Mouse (Mus musculus): ENCODE measurements at regions not wholly inside any gene's neighbourhood (a gene's known extent, or its start where the extent isn't known, plus 50 kb on each side); places are given as distances from the start of the nearest gene placed in this dataset.

DNA sequence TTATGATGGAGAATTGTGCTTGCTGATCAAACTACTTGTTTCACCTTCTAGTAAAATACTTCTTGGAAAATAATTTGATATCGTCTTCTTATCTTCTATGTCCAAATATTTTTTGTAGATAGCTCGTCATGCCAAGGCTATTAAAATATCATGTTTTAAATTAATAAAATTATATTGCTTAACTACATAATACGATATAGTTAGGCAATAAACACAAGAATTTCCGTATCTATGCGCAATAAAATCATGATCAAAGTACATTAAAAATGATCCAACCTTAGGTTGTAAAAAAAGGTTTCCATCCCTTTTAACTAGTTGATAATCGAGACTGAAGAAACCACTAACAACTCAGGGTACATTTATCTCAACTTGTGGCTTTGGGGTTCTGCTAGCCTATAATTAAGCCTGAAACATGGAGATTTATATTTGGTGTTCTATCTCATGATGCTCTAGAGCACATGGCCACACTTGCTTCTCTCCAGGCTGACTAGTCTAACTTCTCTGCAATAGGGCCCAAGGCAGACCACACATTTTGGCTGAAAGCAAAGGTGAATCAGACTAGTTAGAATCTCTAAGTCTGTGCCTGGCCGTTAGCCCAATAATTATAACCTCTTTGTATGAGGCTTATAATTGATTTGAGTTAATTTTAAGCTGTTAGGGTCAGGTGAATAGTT is 314.5 kb downstream of the Plod2 start:
- DNase-seq (ENCODE audit: low read depth, low spot score) = no peak

DNA sequence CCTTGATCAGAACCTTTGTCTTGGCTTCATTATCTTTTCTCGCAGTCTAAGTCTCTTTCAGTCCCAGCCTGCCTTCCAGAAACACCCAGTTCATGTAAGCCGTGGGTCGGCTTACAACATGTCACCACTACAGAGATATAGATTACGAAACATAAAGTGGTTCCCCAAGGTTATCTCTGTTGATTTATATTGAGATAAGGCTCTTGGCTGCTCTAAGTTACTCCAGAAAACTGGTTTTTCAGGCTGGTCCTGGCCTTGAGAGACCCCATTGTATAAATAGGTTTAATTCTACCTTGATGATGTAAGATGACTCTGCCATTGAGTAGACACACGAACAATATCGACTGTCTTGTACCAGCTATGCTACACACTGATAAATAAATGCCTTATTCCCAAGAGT is 323.8 kb downstream of the Plod2 start:
- no peak for DNase-seq (ENCODE audit: low read depth, low spot score)

DNA sequence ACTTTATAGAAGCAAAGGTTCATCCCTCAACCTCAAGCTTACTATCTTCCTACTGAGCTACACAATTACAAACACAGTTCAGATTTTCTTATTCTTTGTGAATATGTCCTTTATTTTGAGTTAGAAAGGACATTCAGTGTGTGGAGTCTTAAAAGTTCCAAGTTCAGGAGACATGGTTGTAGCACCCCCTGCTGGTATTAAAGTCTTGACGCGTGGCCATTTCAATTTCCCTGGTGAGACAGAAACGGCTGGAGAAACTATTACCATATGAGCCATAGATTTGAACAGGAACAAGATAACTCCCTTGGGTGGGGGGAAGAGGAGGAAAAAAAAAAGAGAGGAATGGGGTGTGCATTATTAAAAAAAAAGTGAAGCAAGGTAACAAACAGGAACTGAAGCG is 336.6 kb downstream of the Plod2 start:
- no peak for DNase-seq (ENCODE audit: low read depth, low spot score)

DNA sequence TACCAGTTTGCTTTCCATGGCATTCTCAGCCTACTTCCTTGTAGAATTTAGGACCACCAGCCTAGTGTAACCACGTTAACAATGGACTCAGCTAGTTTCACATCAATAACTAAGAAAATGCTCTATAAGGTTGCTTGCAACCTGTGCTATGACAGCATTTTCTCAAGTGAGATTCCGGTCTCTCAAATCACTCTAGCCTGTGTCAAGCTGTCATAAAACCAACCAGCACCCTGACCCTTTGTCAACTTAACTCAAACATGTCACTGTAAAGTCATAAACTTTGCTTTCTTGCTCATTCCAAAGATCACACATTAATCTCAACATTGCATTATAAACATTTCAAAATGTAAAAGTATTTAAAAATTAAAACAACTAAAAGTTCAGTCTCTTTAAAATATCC is 337.8 kb downstream of the Plod2 start:
- no peak for DNase-seq (ENCODE audit: low read depth, low spot score)

DNA sequence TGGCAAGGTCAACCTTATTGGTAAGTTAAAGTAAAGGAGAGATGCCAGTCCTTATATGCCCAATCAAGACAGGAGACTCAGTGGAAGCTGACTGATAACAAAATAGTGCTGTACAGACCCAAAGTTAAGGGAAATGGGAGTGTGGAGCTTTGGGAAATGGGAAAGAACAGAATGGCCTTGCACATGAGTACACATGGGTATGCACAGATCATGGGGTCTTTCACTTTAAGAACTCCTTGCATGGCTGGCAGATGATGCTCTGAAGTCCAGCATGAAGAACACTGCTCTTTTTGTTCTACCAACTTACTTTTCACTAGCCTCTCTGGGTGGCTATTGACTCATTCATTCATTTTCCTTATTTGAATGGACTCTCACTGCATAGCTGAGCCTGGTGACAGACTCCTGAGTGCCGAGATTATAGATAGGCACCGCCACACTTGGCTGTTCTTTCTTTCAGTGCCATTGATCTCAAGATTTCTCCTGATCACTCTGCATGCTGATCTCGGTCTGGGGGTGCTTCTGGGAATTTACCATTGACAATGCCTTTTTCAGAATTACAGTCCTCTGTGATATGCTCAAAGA is 340.3 kb downstream of the Plod2 start:
- DNase-seq (ENCODE audit: low read depth, low spot score) = no peak

DNA sequence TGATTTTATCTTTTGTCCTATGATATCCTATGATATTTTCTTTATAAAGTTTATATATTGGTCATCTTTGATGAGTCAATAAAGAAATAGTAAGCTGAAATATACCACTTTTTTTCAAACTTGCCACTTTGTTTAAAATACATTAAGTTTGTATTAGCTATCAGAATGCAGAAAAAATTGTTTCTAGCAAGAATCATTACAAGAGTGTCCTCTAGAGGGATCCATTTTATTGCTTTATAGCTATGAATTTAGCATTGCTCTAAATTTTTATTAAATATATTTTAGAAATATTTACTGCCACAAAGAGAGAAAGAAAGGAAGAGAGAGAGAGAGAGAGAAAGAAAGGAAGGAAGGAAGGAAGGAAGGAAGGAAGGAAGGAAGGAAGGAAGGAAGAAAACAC is 348.0 kb downstream of the Plod2 start:
- no peak for DNase-seq (ENCODE audit: low read depth, low spot score)

DNA sequence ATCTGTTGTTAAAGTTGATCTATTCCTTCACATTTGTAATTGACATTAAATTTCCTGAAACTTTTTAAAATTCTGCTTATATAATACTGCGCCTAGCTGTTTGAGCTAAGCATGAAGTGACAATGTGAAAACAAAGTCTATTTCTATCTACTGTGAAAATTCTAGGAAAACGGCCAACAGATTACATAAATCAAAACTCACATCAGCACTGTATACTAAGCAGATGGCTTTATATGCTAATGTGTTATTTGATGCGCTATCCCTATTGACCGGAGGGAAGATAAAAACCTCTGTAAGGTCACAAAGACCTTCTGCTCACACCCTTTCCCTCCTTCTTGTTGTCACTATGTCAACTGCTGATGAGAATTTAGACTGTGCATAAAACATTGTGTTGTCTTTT is 357.7 kb downstream of the Plod2 start:
- no peak for DNase-seq (ENCODE audit: low read depth, low spot score)

DNA sequence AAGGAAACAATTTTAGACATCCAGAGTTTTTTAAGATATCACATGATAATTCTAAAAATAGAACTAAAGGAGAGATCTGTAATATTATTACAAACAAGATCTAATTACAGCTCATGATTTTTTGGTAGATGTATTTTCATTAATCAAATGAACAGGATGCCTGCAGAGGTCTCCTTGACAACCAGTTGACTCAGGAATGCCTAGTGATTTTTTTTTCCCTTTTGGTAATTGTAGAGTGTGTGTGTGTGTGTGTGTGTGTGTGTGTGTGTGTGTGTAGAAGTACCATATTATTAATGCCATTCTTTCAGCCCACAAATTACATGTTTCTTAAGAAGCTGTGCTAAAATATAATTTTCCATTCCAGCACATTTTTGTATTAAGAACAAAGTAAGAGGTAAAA is 365.1 kb downstream of the Plod2 start:
- DNase-seq (ENCODE audit: low read depth, low spot score) = no peak

DNA sequence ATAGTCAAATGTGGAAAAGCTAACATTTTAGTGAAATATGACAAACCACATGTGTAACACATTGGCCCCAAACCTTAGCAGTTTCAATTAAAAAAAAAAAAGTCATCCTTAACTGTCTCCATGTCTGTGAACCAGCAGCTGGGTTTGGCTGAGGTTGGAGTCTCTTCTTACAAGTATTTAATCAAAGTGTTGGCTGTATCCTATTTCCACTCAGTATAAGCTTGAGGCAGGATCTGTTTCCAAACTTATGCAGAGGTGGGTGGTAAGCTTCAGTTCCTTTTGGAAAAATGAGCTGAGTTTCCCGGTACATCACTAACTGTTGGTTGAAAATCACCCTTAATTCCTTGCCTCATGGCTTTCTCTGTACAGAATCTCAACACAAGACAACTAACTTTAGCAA is 377.4 kb downstream of the Plod2 start:
- no peak for DNase-seq (ENCODE audit: low read depth, low spot score)

DNA sequence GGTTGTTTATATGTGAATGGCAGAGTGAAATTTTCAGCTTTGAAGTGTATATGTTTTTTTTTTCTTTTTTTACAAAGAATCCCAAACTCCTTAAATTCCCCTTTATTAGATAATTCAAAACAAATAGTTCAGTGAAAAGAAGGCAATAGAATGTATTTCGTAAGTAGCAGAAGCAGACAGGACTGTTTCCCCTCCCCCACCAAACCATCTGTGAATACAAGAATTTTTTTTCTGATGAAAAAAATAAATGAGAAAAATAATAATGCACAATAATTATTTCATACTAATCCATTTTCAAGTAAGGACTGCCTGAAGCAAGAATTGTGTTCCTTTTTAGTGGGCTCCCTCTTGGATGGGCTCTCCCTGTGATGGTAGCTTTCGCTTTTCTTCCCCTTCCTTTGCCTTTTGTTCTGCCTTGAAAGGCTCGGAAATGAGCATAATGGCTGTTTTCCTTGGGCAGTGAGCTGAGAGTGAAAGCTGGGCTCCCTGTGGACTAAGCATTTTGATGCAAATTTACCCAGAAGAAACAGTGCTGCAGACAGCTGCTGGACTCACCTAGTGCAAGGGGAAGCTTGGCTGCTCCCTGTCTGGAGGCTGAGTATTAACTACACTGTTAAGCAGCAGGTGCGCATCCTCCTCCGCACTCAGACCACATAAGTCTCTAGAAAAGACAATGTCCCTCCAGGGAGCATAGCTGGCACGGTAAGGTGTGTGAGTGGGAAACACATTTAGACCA is 388.4 kb downstream of the Plod2 start:
- peak; percentile 42 for DNase-seq (ENCODE audit: low read depth, low spot score)

DNA sequence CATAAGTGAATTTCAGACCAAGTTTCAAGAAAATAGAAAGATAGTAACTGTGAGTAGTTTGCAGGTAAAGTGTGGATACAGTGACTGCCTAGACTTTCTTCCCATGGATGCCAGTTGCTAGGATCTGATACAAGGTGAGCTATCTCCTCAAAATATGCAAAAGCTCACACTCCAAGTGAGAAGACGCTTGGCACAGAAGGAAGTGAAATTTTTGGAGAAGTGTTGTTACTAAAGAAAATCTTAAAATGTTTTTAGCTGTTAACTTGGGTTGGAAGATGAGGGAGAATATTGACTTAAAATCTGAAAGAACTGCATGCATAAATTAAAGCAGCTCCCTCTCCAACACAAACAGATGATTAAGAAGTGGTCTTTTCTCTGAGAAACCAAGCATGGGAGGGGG is 395.8 kb downstream of the Plod2 start:
- DNase-seq (ENCODE audit: low read depth, low spot score) = no peak

DNA sequence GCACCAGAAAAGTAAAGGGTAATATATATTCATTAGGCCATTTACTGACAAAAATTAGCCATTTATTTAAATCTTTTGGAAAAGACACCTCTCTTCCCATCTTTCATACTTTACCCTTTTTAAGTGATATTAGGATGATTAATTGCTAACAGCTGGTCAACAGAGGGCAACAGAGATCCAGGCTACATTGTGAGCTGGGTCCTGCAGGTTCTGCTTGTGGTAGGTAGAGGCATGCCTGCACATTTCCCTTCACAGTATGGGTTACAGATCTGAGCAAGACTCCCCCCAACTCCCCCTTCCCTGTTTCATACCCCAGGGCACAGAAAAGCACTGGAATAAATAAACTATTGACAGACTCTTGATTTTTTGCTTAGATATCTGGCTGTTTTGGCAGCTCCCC is 408.1 kb downstream of the Plod2 start:
- DNase-seq (ENCODE audit: low read depth, low spot score) = no peak

DNA sequence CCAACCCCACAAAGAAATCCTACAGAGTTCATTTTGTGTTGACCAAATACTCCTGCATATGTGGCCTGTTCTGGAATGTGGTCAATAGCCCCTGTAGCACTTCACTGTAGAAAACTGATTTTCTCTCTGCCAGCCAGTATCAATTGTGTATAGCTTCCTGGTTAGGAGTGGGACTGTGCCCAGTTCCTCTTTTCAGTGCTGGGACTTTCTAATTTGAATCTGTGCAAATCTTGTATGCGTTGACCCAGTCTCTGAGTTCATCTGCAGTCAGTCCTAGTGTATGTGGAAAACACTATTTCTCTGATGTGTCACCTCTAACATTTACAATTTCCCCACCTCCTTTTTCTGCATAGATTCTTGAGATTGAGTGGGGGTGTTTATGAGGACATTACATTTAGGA is 421.3 kb downstream of the Plod2 start:
- no peak for DNase-seq (ENCODE audit: low read depth, low spot score)

DNA sequence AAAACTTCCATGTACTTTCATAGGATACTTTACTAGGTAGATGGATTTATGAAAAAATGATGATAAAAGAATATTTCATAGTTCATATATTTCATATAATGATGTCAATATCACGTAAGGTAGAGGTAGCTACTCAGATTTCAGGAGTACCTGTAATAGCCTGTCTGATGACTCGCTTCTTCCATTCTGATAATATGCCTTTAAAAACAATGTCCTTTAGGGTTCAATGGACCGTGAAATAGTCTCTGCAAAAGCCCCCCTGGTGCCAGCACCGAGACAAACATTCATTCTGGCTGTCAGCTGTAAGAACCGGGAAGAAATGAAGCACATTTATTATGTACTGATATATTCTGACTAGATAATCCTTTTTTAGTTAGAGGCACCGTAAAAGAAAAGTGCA is 449.7 kb downstream of the Plod2 start:
- no peak for DNase-seq (ENCODE audit: low read depth, low spot score)

DNA sequence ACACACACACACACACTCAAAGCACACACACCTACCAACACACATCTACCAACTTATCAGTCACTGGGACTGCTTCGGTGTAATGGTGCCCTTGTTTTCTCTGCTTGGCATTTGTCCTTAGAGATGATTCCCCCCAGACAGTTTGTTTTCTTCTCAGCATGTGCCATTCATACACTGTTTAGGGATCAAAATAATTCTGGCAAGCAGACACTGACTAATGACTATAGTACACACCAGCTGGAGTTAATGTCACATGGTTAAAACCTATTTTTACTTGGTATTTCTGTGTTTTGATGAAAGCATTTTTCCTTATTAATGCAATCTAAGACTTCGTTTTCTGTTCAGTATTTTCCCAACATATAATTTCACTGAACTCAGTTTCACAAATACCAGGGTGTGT is 454.1 kb downstream of the Plod2 start:
- no peak for DNase-seq (ENCODE audit: low read depth, low spot score)

DNA sequence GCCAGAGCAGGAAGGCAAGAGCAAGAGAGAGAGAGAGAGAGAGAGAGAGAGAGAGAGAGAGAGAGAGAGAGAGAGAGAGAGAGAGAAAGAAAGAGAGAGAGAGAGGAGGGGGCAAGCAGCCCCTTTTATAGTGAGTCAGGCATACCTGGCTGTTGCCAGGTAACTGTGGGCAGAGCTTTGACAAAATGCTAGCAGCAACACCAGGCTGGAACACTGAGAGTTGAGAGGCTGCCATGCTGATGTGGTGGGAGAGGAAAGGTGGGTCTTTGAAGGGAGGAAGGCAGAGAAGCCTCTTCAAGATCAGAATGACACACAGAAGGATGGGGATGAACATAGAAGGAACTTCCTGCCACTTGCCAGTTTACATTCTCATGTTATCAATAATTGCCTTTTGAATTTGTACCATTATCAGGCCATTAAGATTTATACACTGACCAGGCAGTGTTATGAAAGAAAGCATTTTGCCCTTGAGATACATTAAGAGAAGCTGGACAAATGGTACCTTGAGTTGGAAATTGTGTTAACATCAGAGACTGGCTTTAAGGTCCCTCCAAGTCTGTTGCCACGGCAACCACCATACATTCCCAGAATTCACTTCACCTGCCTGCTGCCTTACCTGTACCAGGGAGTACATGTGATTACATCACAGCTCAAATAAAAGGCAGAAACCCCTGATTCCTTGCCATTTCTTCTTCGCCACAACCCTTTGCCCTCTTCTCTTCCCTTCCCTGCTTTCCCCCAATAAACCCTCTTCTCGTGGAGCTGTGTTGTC is 463.3 kb downstream of the Plod2 start:
- DNase-seq (ENCODE audit: low read depth, low spot score) = no peak

DNA sequence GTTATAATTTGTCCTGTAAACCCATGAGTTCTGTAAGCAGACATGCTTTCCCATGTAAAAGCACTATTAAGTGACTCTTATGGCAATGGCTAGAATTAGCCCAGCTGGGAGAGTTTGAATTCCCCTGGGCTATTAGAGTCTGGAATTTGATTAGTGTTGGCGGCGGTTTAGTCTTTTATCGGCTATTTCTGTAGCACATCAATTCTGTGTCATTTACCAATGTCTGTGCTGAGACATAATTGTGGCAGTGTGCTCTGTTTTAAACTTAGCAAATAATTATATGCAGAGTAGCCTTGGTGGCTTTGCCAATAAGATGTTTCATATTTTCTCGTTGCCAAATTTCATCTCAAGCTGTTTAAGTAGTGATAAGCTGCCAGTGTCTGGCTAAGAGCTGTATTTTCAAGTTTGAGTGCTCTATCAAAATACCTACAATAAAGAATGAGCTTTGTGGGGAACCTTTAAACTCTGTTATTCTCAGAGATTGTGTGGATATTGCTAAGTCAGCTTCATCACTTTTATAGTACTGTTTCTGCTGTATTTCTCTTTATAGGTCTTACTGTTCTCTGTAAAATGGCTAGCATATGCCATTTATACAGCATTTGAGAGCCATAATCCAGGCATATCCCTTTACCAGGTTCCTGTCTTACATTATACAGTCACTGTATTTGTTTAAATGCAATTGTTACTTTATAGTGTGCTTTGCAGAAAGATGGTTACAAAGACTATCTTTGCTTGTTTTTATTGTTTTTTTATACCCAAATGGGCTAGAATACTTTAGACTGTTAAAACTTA is 466.7 kb downstream of the Plod2 start:
- DNase-seq (ENCODE audit: low read depth, low spot score) = no peak

DNA sequence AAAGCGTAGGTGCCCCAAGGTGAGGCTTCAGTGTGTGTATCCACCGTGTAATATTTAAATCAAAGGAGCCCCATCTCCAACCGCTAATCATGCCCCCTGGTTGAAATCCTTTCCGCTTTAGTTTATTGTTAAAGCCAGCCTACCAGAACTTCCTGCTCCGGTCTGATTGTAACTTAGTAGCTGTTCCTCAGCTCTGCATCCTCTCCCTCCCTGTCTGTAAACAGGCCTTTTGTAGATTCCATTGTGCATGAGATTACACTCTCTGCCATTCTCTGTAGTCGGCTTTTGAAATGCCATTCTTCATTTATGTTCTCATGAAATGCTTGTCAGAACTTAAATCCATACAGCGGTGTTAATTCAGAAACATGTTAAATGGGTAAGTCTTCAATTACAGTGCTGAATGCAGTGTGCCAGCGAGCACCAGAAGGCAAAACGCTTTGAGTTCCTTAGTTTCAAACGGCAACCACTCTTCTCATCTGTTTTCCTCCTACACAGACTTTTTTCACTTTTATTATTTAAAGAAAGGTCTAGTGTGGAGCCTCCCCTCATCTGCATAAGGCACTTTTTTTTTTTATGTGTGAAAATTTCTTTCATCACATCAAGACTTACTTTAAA is 502.4 kb downstream of the Plod2 start:
- DNase-seq (ENCODE audit: low read depth, low spot score) = no peak

DNA sequence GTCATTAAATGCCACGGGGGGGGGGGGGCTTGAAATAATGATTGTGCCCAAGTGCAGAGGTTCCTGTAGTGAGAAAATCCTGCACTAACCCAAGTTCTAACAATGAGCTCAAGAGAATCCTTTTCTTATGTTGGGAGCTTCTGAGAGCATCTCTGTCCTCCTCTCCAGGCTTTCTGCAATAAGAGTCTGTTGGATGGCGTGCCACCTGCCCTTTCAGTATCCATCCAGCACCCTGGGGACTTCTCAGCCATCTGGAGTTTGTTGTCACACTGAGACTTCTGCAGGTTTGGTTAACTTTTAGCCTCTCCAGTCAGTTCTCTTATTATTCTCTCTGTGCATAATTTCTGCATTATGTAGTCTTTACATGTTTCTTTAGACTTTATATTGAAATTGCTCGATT is 530.1 kb downstream of the Plod2 start:
- DNase-seq (ENCODE audit: low read depth, low spot score) = no peak

DNA sequence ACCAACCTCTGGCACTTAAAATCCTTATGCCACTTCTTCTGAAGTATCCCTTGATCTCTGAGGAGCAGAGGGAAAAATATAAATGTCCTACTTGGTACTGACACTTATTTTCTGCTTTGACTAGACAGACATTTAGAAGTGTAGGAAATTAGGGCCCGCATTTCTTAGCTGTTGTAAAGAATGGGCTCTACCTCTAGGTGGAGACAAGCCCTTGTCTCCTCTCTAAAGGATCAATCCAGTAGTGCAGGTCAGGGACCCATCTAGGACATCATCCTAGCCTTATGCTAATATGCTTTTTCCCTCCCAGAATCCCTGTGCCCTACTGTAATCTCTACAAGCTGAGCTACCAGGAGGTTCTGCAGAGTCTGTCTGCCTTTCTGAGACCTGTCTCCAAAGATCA is 541.1 kb downstream of the Plod2 start:
- DNase-seq (ENCODE audit: low read depth, low spot score) = no peak

DNA sequence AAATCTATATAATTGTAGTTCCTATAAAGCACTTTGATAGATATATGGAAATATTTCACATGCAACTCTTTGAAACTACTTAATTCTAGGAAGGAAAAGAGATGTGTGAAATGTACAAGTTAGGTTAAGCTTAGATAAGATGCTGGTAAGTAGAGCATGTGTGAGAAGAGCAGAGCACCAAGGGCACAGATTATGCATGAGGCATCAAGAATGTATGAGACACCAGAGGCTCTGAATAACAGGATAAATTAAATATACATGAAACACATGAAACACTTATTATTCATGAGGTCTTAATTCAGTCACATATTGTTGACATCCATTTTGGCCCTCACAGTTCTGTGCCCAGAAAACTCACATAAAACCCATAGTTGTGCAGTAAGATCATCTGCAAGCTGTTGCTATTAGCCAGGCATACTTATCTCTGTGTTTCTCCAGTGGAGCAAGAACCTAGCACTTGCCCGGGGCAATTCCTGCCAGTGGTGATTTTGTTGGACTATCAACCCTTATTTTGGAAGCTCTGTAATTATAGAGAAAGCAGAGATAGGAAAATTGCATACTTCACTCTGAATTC is 556.1 kb downstream of the Plod2 start:
- no peak for DNase-seq (ENCODE audit: low read depth, low spot score)
